Mouse (Mus musculus) erythroblast, embryonic 14.5 days (primary cell): Measurements from ENCODE around the gene Trmt112.

Experiments
- GATA1 ChIP-seq: IDR thresholded peaks from 2 replicates; pipeline ENCODE4 v1.6.1; 2012; ENCODE audit warnings: low read length, inconsistent platforms, mixed read lengths
- TAL1 ChIP-seq: IDR thresholded peaks from 3 replicates; pipeline ENCODE4 v1.6.1; 2012; ENCODE audit warnings: low read length, inconsistent platforms, mixed read lengths

DNA sequence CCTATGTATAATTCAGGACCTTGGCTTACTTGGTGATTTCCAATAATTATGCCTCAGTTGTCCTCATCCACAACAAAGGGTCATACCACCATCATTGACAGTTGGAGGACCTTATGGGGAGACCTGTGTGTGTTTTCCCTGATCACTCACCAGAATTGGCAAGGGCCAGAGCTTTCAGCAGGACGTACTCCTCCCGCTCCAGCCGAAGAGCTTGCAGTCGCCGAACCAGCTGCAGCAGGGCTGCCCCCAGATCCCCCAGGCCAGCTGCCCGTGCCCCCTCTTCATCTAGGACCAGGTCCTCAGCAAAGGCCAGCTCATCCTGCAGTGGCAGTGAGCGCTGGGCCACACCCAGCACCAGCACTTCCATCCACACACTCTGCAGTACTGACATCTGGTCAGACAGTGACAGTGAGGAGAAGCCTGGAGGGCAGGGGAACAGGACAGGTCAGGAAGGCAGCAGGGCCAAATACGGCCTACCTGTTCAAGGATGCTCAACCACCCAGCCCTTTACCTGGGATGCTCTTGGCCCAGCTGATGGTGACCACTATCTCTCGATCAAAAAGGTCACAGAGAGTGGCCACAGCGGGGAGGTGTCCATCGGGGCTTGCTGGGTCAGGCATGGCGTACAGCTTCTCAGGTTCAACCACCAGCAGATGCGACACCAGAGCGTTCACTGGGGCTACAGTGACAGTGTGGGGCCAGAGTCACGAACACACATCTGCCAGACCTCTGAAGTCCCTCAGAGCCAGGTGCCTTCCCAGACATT is 2.9 kb downstream of the Trmt112 start:
- TF ChIP-seq TAL1 (no peak), GATA1 (no peak)
